Mouse (Mus musculus) G1E (cell line): ENCODE measurements around the gene Slc16a11. TPM values are rescaled to one million over a fixed set of nuclear protein-coding genes. Genes with fewer than 3 reads are reported as not detected.

Source experiments
- ATAC-seq: 2 replicates; pipeline ENCODE4 v1.8.0; 2016; ENCODE audit warnings: mild to moderate bottlenecking; ENCODE audit not compliant: insufficient number of reproducible peaks, poor library complexity, low FRiP score, severe bottlenecking; ENCODE audit errors: extremely low read depth
- DNase-seq: peaks from one replicate; pipeline ENCODE4 v3.0.0; 2012; ENCODE audit warnings: low spot score
- H3K27me3 ChIP-seq: 2 replicates; pipeline ENCODE4 v1.6.1; 2012; ENCODE audit warnings: mild to moderate bottlenecking, low read length, inconsistent platforms; ENCODE audit not compliant: insufficient read depth
- H3K36me3 ChIP-seq: replicated peaks from 2 replicates; pipeline ENCODE3; 2012; ENCODE audit warnings: mild to moderate bottlenecking, inconsistent platforms
- H3K4me1 ChIP-seq: 2 replicates; pipeline ENCODE4 v1.6.1; 2012; ENCODE audit warnings: low read depth, low read length, inconsistent platforms, mixed read lengths; ENCODE audit not compliant: insufficient read depth
- H3K4me3 ChIP-seq: 2 replicates; pipeline ENCODE4 v1.5.1; 2012; ENCODE audit warnings: low read depth, mild to moderate bottlenecking, inconsistent platforms, low read length, moderate library complexity, mixed read lengths
- H3K9me3 ChIP-seq: replicated peaks from 2 replicates; pipeline ENCODE4 v1.6.1; 2012; ENCODE audit warnings: inconsistent platforms
- CTCF ChIP-seq: IDR thresholded peaks from 2 replicates; pipeline ENCODE4 v1.5.1; 2012; ENCODE audit warnings: low read depth, low read length, inconsistent platforms, mixed read lengths
- GATA1 ChIP-seq: IDR thresholded peaks from 2 replicates; pipeline ENCODE4 v1.6.1; 2012; ENCODE audit warnings: borderline replicate concordance, low read length, inconsistent platforms, mixed read lengths
- GATA2 ChIP-seq: IDR thresholded peaks from 2 replicates; pipeline ENCODE4 v1.6.1; 2012; ENCODE audit warnings: low read depth, low read length, inconsistent platforms, borderline replicate concordance
- POLR2AphosphoS5 ChIP-seq: IDR thresholded peaks from 2 replicates; pipeline ENCODE4 v1.6.1; 2012; ENCODE audit warnings: low read depth, low read length, inconsistent platforms; ENCODE audit not compliant: insufficient replicate concordance
- TAL1 ChIP-seq: conservative IDR thresholded peaks from 2 replicates; pipeline ENCODE4 v1.6.1; 2012; ENCODE audit warnings: low read depth, low read length, inconsistent platforms, mixed read lengths
- polyA plus RNA-seq: library from polyadenylated mRNA; stranded (reverse); fragments of >175 nt; gene quantifications from 2 replicates; pipeline ENCODE4 v1.2.3, GENCODE M21; 2012
- total RNA-seq, 2 experiments: library from RNA; stranded (forward) in 1 of 2; stranded (reverse) in 1 of 2; fragments of 200-1000 nt in 1 of 2; fragments of >200 nt in 1 of 2; fragmentation: Nextera tagmentation in 1 of 2; gene quantifications; 2 replicates each; pipeline ENCODE4 v1.2.3; 2014 to 2017

Gene Slc16a11
- total and polyA plus RNA-seq, 3 experiments: not detected

- Histone ChIP-seq H3K4me1 (peaks cover 60% of the 10 kb centered on the region), H3K4me3 (peak overlapping the region; percentile 73), H3K27me3 (0 out of 2 replicates have a peak, but pooled peaks cover 3% of the 10 kb centered on the region), H3K36me3 (peaks cover 37% of the 10 kb centered on the region), H3K9me3 (no peaks in the 10 kb centered on the region)
- ATAC-seq (peak; percentile 50), DNase-seq (peak; percentile 64)
- TF ChIP-seq GATA2: no peak
- peak; percentile 84 for TF ChIP-seq TAL1
- TF ChIP-seq POLR2AphosphoS5: no peak
- TF ChIP-seq GATA1: no peak
- TF ChIP-seq CTCF: no peak
Observed at GRCm38 (mm10) chr11:70221603-70222500, 9.3 kb downstream of the Slc16a11 start.

- Histone ChIP-seq H3K36me3 (peaks cover 18% of the 10 kb centered on the region), H3K4me1 (peaks cover 53% of the 10 kb centered on the region), H3K4me3 (no peak overlapping the region), H3K27me3 (peaks cover 10% of the 10 kb centered on the region), H3K9me3 (no peaks in the 10 kb centered on the region)
- TF ChIP-seq CTCF (no peak), POLR2AphosphoS5 (no peak), GATA2 (no peak)
- ATAC-seq: no peak
- no peak for DNase-seq
Observed at GRCm38 (mm10) chr11:70223724-70224123, 11.2 kb downstream of the Slc16a11 start.

- TF ChIP-seq GATA2: no peak
- TF ChIP-seq CTCF: no peak
- no peak for TF ChIP-seq GATA1
- TF ChIP-seq TAL1: no peak
- TF ChIP-seq POLR2AphosphoS5: no peak
- no peaks in the 10 kb centered on the region for H3K9me3 ChIP-seq
- no peak overlapping the region for H3K4me3 ChIP-seq
- ATAC-seq (no peak), DNase-seq (no peak)
- peaks cover 27% of the 10 kb centered on the region for H3K27me3 ChIP-seq
- peaks cover 55% of the 10 kb centered on the region for H3K4me1 ChIP-seq
- peaks cover 13% of the 10 kb centered on the region for H3K36me3 ChIP-seq
Observed at GRCm38 (mm10) chr11:70225798-70226601, 13.4 kb downstream of the Slc16a11 start.

DNA sequence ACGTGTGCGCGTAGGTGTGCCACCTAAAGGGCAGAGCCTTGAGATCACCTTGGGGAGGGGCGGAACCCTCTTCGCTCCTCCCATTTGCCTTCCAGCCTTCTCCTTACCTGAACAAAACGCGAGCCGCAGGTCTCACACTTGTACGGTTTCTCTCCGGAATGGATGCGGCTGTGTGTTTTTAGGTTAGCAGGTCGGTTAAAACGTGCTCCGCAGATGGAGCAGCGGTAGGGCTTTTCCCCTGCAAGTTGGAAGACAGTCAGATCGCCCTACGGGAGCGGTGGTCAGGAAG lies 14.0 kb downstream of the Slc16a11 start:
- ATAC-seq (no peak), DNase-seq (no peak)
- H3K4me3 ChIP-seq: no peak overlapping the region
- no peaks in the 10 kb centered on the region for H3K9me3 ChIP-seq
- H3K36me3 ChIP-seq: peaks cover 13% of the 10 kb centered on the region
- TF ChIP-seq GATA2: no peak
- no peak for TF ChIP-seq CTCF
- peaks cover 27% of the 10 kb centered on the region for H3K27me3 ChIP-seq
- H3K4me1 ChIP-seq: peaks cover 51% of the 10 kb centered on the region

GRCm38 (mm10) chr11:70227126-70227525 lies 14.6 kb downstream of the Slc16a11 start:
- H3K4me3 ChIP-seq: no peak overlapping the region
- H3K36me3 ChIP-seq: peaks cover 13% of the 10 kb centered on the region
- peaks cover 46% of the 10 kb centered on the region for H3K4me1 ChIP-seq
- no peaks in the 10 kb centered on the region for H3K9me3 ChIP-seq
- TF ChIP-seq TAL1: no peak
- TF ChIP-seq GATA1: no peak
- TF ChIP-seq CTCF: no peak
- no peak for DNase-seq
- ATAC-seq: no peak
- peaks cover 27% of the 10 kb centered on the region for H3K27me3 ChIP-seq

GRCm38 (mm10) chr11:70227661-70228245 lies 15.2 kb downstream of the Slc16a11 start:
- H3K4me3 ChIP-seq: no peak overlapping the region
- H3K4me1 ChIP-seq: peaks cover 47% of the 10 kb centered on the region
- H3K27me3 ChIP-seq: peaks cover 27% of the 10 kb centered on the region
- peaks cover 10% of the 10 kb centered on the region for H3K36me3 ChIP-seq
- DNase-seq: no peak
- no peak for ATAC-seq
- no peaks in the 10 kb centered on the region for H3K9me3 ChIP-seq
- TF ChIP-seq CTCF (no peak), GATA2 (no peak), GATA1 (no peak), TAL1 (no peak), POLR2AphosphoS5 (no peak)
